Mouse (Mus musculus): ENCODE results near the gene Golm1. TPM values are rescaled to one million over a fixed set of nuclear protein-coding genes. Genes with fewer than 3 reads are reported as not detected.
"Not testable (repeated sequence)": the region's sequence is repeated elsewhere in the genome, so short reads cannot be mapped to it uniquely, and the experiment has no call there.

The Golm1 gene
- polyA plus RNA-seq, 1 experiment from 2014 or later, result 31.8 TPM

DNA sequence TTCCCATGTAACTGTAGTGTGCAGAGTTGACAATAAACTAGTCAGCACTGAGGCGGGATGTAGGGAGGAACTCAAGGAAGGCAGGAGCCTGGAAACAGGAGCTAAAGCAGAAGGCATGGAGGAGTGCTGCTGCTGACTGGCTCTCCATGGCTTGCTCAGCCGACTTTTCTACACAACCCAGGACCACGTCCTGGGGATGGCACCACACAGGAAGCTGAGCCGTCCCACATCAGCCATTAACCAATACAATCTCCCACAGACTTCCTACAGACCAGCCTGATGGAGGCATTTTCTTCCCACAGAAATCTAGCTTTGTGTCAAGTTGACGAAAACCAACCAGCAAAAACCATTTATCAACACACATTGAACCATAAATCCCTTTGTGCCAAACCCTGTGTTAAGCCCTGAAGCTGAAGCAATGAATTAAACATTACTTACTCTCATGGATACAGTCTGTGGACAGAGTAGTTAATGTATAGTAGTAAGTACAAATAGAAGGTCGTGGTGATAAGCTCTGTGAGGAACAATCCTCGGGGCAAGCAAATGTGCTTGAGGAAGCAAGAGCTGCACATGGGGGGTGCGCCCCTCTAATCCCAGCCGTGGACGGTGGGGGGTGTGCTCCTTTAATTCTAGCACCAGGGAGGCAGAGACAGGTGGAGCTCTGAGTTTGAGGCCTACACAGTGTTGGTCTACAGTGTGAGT is 70.2 kb downstream of the Golm1 start:
- no peak overlapping the region for H3K4me3 ChIP-seq (ENCODE audit: low read depth, low read length)
- WGBS, result 73% methylated on average over 10 of the region's 10 CpGs
- DNase-seq (ENCODE audit: low spot score) (no peak), ATAC-seq (no peak)
- H3K4me2 ChIP-seq (replicated peaks; ENCODE audit: low read depth, low read length), result no peak overlapping the region
- no peaks in the 10 kb centered on the region for H3K9me3 ChIP-seq (ENCODE audit: low read length)
- TF ChIP-seq CTCF (IDR thresholded peaks at IDR 0.05), result no peak
- TF ChIP-seq EP300 (IDR thresholded peaks at IDR 0.05), result no peak
- peaks cover 35% of the 10 kb centered on the region for H3K36me3 ChIP-seq (ENCODE audit: insufficient read depth, low read length)
- no peak overlapping the region for H3K9ac ChIP-seq (replicated peaks; ENCODE audit: low read depth)
- no peak overlapping the region for H3K27ac ChIP-seq (ENCODE audit: low read length)
- no peaks in the 10 kb centered on the region for H3K27me3 ChIP-seq (replicated peaks; ENCODE audit: insufficient read depth, low read length)
- no peaks in the 10 kb centered on the region for H3K4me1 ChIP-seq (ENCODE audit: insufficient read depth, low read depth, low read length)

DNA sequence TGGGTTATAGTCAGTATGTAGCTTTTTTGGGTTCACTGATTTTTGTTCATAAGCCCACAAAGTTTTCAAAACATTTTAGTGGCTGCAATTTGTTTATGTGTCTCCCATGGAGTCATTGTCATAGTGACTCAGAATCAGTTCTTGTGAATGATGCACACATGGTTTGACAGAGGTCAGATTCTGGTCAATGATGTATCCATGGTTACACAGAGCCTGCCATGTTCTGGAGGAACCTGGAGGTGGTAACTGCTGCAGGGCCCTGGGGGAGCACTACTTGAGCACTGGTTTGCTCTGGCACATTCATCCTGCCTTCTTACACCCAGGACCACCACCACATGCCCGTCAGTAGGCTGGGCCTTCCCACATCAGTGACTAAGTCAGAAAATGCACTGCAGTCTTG is 71.1 kb downstream of the Golm1 start:
- H3K27ac ChIP-seq (ENCODE audit: low read length), result no peak overlapping the region
- no peaks in the 10 kb centered on the region for H3K9me3 ChIP-seq (ENCODE audit: low read length)
- H3K4me2 ChIP-seq (replicated peaks; ENCODE audit: low read depth, low read length), result no peak overlapping the region
- H3K36me3 ChIP-seq (ENCODE audit: insufficient read depth, low read length), result peaks cover 36% of the 10 kb centered on the region
- H3K4me1 ChIP-seq (ENCODE audit: insufficient read depth, low read depth, low read length), result no peaks in the 10 kb centered on the region
- H3K27me3 ChIP-seq (replicated peaks; ENCODE audit: insufficient read depth, low read length), result no peaks in the 10 kb centered on the region
- H3K9ac ChIP-seq (replicated peaks; ENCODE audit: low read depth), result no peak overlapping the region
- TF ChIP-seq CTCF (IDR thresholded peaks at IDR 0.05), result no peak
- no peak for TF ChIP-seq EP300 (IDR thresholded peaks at IDR 0.05)
- 88% methylated on average over 1 of the region's 1 CpGs for WGBS
- ATAC-seq (no peak), DNase-seq (ENCODE audit: low spot score) (no peak)
- no peak overlapping the region for H3K4me3 ChIP-seq (ENCODE audit: low read depth, low read length)

DNA sequence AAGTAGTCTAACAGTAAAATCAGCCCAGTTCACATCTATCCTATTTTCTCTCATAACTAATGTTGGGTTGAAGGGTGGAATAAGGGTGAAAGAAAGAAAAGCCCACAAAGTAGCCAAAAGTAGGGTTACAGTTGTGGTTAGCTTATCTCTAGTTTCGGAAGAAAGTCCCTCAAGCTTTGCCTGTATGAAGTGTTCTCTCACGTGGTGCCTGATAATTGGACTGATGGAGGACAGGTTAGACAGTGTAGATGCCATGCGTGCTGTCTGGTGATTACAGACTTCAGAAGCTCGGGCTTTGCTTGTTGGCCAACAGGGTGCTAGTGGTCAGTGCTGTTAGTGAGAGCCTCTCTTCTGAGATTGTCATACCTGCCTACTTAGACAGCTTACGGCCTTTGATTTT is 72.5 kb downstream of the Golm1 start:
- ATAC-seq, result no peak
- Histone ChIP-seq H3K4me1 (ENCODE audit: insufficient read depth, low read depth, low read length) (no peaks in the 10 kb centered on the region), H3K4me2 (replicated peaks; ENCODE audit: low read depth, low read length) (no peak overlapping the region), H3K4me3 (ENCODE audit: low read depth, low read length) (no peak overlapping the region), H3K27me3 (replicated peaks; ENCODE audit: insufficient read depth, low read length) (no peaks in the 10 kb centered on the region), H3K9me3 (ENCODE audit: low read length) (no peaks in the 10 kb centered on the region), H3K9ac (replicated peaks; ENCODE audit: low read depth) (no peak overlapping the region), H3K27ac (ENCODE audit: low read length) (no peak overlapping the region), H3K36me3 (ENCODE audit: insufficient read depth, low read length) (peaks cover 28% of the 10 kb centered on the region)
- TF ChIP-seq CTCF (IDR thresholded peaks at IDR 0.05) (no peak), EP300 (IDR thresholded peaks at IDR 0.05) (no peak)
- 93% methylated on average over 5 of the region's 5 CpGs for WGBS
- DNase-seq (ENCODE audit: low spot score), result no peak

DNA sequence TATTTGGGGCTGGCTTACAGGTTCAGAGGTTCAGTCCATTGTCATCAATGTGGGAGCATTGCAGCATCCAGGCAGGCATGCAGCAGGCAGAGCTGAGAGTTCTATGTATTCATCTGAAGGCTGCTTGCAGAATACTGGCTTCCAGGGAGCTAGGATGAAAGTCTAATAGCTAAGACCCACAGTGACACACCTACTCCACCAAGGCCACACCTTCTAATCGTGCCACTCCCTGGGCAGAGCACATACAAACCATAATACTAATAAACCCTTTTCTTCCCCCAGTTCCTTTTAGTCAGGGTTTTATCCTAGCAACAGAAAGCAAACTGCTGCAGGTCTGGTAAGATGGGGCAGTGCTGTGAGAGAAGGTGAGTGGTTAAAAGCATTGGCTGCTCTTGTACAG is 83.0 kb downstream of the Golm1 start:
- Histone ChIP-seq H3K4me2 (replicated peaks; ENCODE audit: low read depth, low read length) (no peak overlapping the region), H3K36me3 (ENCODE audit: insufficient read depth, low read length) (peaks cover 6% of the 10 kb centered on the region; the same call in 1 of the 2 replicates), H3K4me1 (ENCODE audit: insufficient read depth, low read depth, low read length) (no peaks in the 10 kb centered on the region), H3K27ac (ENCODE audit: low read length) (no peak overlapping the region), H3K9me3 (ENCODE audit: low read length) (no peaks in the 10 kb centered on the region), H3K4me3 (ENCODE audit: low read depth, low read length) (no peak overlapping the region), H3K9ac (replicated peaks; ENCODE audit: low read depth) (no peak overlapping the region), H3K27me3 (replicated peaks; ENCODE audit: insufficient read depth, low read length) (no peaks in the 10 kb centered on the region)
- no peak for TF ChIP-seq CTCF (IDR thresholded peaks at IDR 0.05)
- no peak for ATAC-seq
- WGBS, result 88% methylated on average over 1 of the region's 1 CpGs
- DNase-seq (ENCODE audit: low spot score), result no peak

DNA sequence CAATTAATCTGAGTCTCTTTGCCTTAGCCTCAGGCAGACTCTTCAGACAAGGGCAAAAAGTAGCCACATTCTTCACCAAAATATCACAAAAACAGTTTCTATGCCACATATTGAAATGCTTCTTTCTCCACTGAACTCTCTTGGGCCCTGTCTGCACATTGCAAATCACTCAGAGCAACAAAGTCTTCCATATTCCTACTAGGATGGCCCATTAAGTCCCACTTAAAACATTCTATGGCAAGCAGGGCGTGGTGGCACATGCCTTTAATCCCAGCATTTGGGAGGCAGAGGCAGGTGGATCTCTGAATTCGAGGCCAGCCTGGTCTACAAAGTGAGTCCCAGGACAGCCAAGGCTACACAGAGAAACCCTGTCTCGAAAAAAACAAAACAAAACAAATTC is 83.6 kb downstream of the Golm1 start:
- not testable (repeated sequence) for DNase-seq (ENCODE audit: low spot score); H3K36me3 ChIP-seq (ENCODE audit: insufficient read depth, low read length)

DNA sequence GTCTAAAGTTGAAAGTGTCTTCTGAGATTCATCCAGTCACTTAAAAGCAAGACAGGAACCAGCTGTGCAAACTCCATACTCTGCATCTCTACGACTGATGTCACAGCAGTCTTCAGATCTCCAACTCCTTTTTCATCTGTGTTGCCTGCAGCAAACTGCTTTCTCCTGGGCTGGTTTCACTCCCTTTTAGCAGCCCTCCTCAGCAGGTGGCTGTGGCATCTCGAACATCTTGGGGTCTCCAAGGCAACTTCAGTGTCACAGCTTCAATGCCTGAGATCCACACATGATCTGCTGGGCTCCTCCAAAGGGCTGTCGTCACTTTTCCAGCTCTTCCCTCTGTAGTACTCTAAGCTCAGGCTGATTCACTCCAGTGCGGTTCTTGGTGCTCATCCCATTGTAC is 84.9 kb downstream of the Golm1 start:
- no peak for TF ChIP-seq CTCF (IDR thresholded peaks at IDR 0.05)
- TF ChIP-seq EP300 (IDR thresholded peaks at IDR 0.05), result no peak
- Histone ChIP-seq H3K4me1 (ENCODE audit: insufficient read depth, low read depth, low read length) (no peaks in the 10 kb centered on the region), H3K27ac (ENCODE audit: low read length) (no peak overlapping the region), H3K27me3 (replicated peaks; ENCODE audit: insufficient read depth, low read length) (no peaks in the 10 kb centered on the region), H3K4me2 (replicated peaks; ENCODE audit: low read depth, low read length) (no peak overlapping the region), H3K36me3 (ENCODE audit: insufficient read depth, low read length) (peaks cover 6% of the 10 kb centered on the region; the same call in 1 of the 2 replicates), H3K4me3 (ENCODE audit: low read depth, low read length) (no peak overlapping the region), H3K9ac (replicated peaks; ENCODE audit: low read depth) (no peak overlapping the region), H3K9me3 (ENCODE audit: low read length) (no peaks in the 10 kb centered on the region)
- ATAC-seq, result no peak
- WGBS, result 91% methylated on average over 4 of the region's 4 CpGs
- no peak for DNase-seq (ENCODE audit: low spot score)

More for the DNA sequence above, 83.6 kb downstream of the Golm1 start:
- H3K4me1 ChIP-seq (ENCODE audit: insufficient read depth, low read depth, low read length); H3K9ac ChIP-seq (replicated peaks; ENCODE audit: low read depth); H3K4me2 ChIP-seq (replicated peaks; ENCODE audit: low read depth, low read length); H3K4me3 ChIP-seq (ENCODE audit: low read depth, low read length); ATAC-seq; H3K27me3 ChIP-seq (replicated peaks; ENCODE audit: insufficient read depth, low read length); H3K27ac ChIP-seq (ENCODE audit: low read length); H3K9me3 ChIP-seq (ENCODE audit: low read length): not testable (repeated sequence)
- 94% methylated on average over 3 of the region's 3 CpGs for WGBS

DNA sequence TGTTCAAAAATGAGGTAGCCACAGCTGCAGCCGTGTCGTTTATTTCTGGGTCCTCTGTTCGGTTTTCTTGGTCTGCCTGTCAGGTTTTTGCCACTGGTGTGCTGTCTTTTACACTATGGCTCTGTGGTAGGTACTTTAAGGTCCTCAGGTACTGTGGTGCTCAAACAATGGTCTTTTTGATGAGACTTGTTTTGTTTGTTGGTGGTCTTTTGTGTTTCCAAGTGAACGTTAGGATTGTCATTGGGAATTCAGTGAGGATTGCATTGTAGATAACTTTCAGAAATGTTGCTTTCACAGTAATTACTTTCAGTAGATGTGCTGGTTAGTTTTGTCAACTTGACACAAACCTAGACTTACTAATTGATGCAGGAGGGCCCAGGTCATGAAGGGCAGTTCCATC is 85.9 kb downstream of the Golm1 start:
- ATAC-seq, result no peak
- Histone ChIP-seq H3K27ac (ENCODE audit: low read length) (no peak overlapping the region), H3K27me3 (replicated peaks; ENCODE audit: insufficient read depth, low read length) (no peaks in the 10 kb centered on the region), H3K9me3 (ENCODE audit: low read length) (no peaks in the 10 kb centered on the region), H3K4me1 (ENCODE audit: insufficient read depth, low read depth, low read length) (no peaks in the 10 kb centered on the region), H3K4me2 (replicated peaks; ENCODE audit: low read depth, low read length) (no peak overlapping the region), H3K9ac (replicated peaks; ENCODE audit: low read depth) (no peak overlapping the region), H3K4me3 (ENCODE audit: low read depth, low read length) (no peak overlapping the region), H3K36me3 (ENCODE audit: insufficient read depth, low read length) (peaks cover 6% of the 10 kb centered on the region; the same call in 1 of the 2 replicates)
- WGBS, result 84% methylated on average over 4 of the region's 4 CpGs
- DNase-seq (ENCODE audit: low spot score), result no peak
- no peak for TF ChIP-seq EP300 (IDR thresholded peaks at IDR 0.05)
- no peak for TF ChIP-seq CTCF (IDR thresholded peaks at IDR 0.05)
